Mouse (Mus musculus) CD4-positive, CD25-positive, alpha-beta regulatory T cell, adult 2 months (primary cell): ENCODE measurements around the gene Trip13.

ENCODE experiments used
- DNase-seq: peaks from one replicate; pipeline ENCODE4 v3.0.0-alpha.2; 2012; ENCODE audit warnings: low read depth, low spot score

The Trip13 gene

GRCm38 (mm10) chr13:73937321-73938176 is at the start of gene Trip13, which contains the start of gene Brd9:
Gene Trip13, minus strand, starts transcription at chr13:73937784.
Gene Brd9, plus strand, starts transcription at chr13:73937811.
- DNase-seq = peak; percentile 96

GRCm38 (mm10) chr13:73976935-73977334 is 39.4 kb upstream of the Trip13 start:
- DNase-seq = no peak

- DNase-seq = no peak
Observed at GRCm38 (mm10) chr13:73974523-73974922, 36.9 kb upstream of the Trip13 start.

GRCm38 (mm10) chr13:73970545-73971448 is 33.2 kb upstream of the Trip13 start:
- peak; percentile 65 for DNase-seq

- no peak for DNase-seq
Observed at GRCm38 (mm10) chr13:73963551-73963950, 26.0 kb upstream of the Trip13 start, which contains the start of gene Zdhhc11. Gene Zdhhc11, plus strand, starts transcription at chr13:73963851.

- DNase-seq = no peak
Observed at GRCm38 (mm10) chr13:73961177-73961576, 23.6 kb upstream of the Trip13 start.

GRCm38 (mm10) chr13:73960117-73960652 is 22.6 kb upstream of the Trip13 start:
- DNase-seq = no peak

GRCm38 (mm10) chr13:73955531-73955930 is 17.9 kb upstream of the Trip13 start:
- DNase-seq = no peak

- DNase-seq = no peak
Observed at GRCm38 (mm10) chr13:73954666-73955065, 17.1 kb upstream of the Trip13 start.

- DNase-seq = no peak
Observed at GRCm38 (mm10) chr13:73953551-73954130, 16.1 kb upstream of the Trip13 start.

GRCm38 (mm10) chr13:73944606-73945005 is 7.0 kb upstream of the Trip13 start:
- DNase-seq = no peak

GRCm38 (mm10) chr13:73939101-73939500 is 1.5 kb upstream of the Trip13 start:
- no peak for DNase-seq

GRCm38 (mm10) chr13:73938177-73938560 is 585 bp upstream of the Trip13 start:
- peak; percentile 40 for DNase-seq

- DNase-seq = no peak
Observed at GRCm38 (mm10) chr13:73936938-73937320, 655 bp downstream of the Trip13 start.

GRCm38 (mm10) chr13:73932201-73932600 is 5.4 kb downstream of the Trip13 start:
- no peak for DNase-seq

- DNase-seq = no peak
Observed at GRCm38 (mm10) chr13:73913066-73913465, 24.5 kb downstream of the Trip13 start.

GRCm38 (mm10) chr13:73907683-73908412 is 29.7 kb downstream of the Trip13 start:
- DNase-seq = peak; percentile 62

GRCm38 (mm10) chr13:73907136-73907535 is 30.4 kb downstream of the Trip13 start:
- no peak for DNase-seq

- no peak for DNase-seq
Observed at GRCm38 (mm10) chr13:73897561-73897960, 40.0 kb downstream of the Trip13 start.

- no peak for DNase-seq
Observed at GRCm38 (mm10) chr13:73892493-73893178, 44.9 kb downstream of the Trip13 start.
